Mouse (Mus musculus) kidney, adult 2 months (tissue): ENCODE measurements around the gene Trip4. TPM values are rescaled to one million over a fixed set of nuclear protein-coding genes. Genes with fewer than 3 reads are reported as not detected.

ENCODE experiments used
- DNase-seq: peaks from one replicate; pipeline ENCODE4 v3.0.0; 2021
- H3K27ac ChIP-seq: fragments of 200-500 bp; 2 replicates; pipeline ENCODE4 v1.5.1; 2012; ENCODE audit warnings: low read depth, low read length, control low read depth, inconsistent platforms; ENCODE audit not compliant: insufficient read depth
- H3K27me3 ChIP-seq: fragments of 200-500 bp; replicated peaks from 2 replicates; pipeline ENCODE4 v1.6.1; 2012; ENCODE audit warnings: mild to moderate bottlenecking, moderate library complexity, low read length, inconsistent platforms; ENCODE audit not compliant: control insufficient read depth, insufficient read depth
- H3K36me3 ChIP-seq: fragments of 200-500 bp; 2 replicates; pipeline ENCODE4 v1.6.1; 2012; ENCODE audit warnings: mild to moderate bottlenecking, moderate library complexity, low read length, inconsistent platforms; ENCODE audit not compliant: control insufficient read depth, insufficient read depth
- H3K4me1 ChIP-seq: fragments of 200-500 bp; 2 replicates; pipeline ENCODE4 v1.6.1; 2011; ENCODE audit warnings: low read length; ENCODE audit not compliant: control insufficient read depth, insufficient read depth
- H3K4me3 ChIP-seq: fragments of 200-500 bp; 2 replicates; pipeline ENCODE4 v1.5.1; 2011; ENCODE audit warnings: mild to moderate bottlenecking, low read depth, low read length, control low read depth; ENCODE audit not compliant: insufficient read depth
- CTCF ChIP-seq: fragments of 200-500 bp; conservative IDR thresholded peaks from 2 replicates; pipeline ENCODE4 v1.5.1; 2011; ENCODE audit warnings: low read depth, mild to moderate bottlenecking, control low read depth, low read length, moderate library complexity, mixed read lengths; ENCODE audit not compliant: insufficient read depth, insufficient read length
- POLR2A ChIP-seq: fragments of 200-500 bp; IDR thresholded peaks from one replicate; pipeline ENCODE4 v1.6.1; 2011; ENCODE audit warnings: low read depth, low read length, control low read depth
- WGBS: fragments of 180-500 bp; shearing (Covaris S2); methylation state at CpG from one replicate; pipeline ENCODE4 v1.1.7; 2018; 5-methylcytosine and 5-hydroxymethylcytosine counted together
- polyA plus RNA-seq: library from polyadenylated mRNA; depleted of rRNA; stranded (reverse); fragments of >200 nt; gene quantifications from 2 replicates; pipeline ENCODE4 v1.2.3, GENCODE M21; 2012

Gene Trip4
- polyA plus RNA-seq, 1 experiment, result 11.9 TPM

GRCm38 (mm10) chr9:65795651-65796050 is 112.9 kb downstream of the Trip4 start:
- Histone ChIP-seq H3K27me3 (no peaks in the 10 kb centered on the region), H3K27ac (no peak overlapping the region), H3K4me1 (0 out of 2 replicates have a peak, but pooled peaks cover 7% of the 10 kb centered on the region), H3K36me3 (no peaks in the 10 kb centered on the region), H3K4me3 (no peak overlapping the region)
- TF ChIP-seq CTCF (no peak), POLR2A (no peak)
- WGBS, result 78% methylated on average over 2 of the region's 2 CpGs
- no peak for DNase-seq

- no peak for TF ChIP-seq CTCF
- no peak for TF ChIP-seq POLR2A
- Histone ChIP-seq H3K4me1 (0 out of 2 replicates have a peak, but pooled peaks cover 9% of the 10 kb centered on the region), H3K4me3 (no peak overlapping the region), H3K27ac (no peak overlapping the region), H3K36me3 (no peaks in the 10 kb centered on the region), H3K27me3 (no peaks in the 10 kb centered on the region)
- 72% methylated on average over 7 of the region's 7 CpGs for WGBS
- DNase-seq, result peak; percentile 36
These were observed 114.3 kb downstream of the Trip4 start for GRCm38 (mm10) chr9:65794313-65794712.

GRCm38 (mm10) chr9:65793506-65793905 is 115.1 kb downstream of the Trip4 start:
- H3K4me1 ChIP-seq, result 0 out of 2 replicates have a peak, but pooled peaks cover 9% of the 10 kb centered on the region
- WGBS, result 67% methylated on average over 3 of the region's 3 CpGs

GRCm38 (mm10) chr9:65793086-65793485 is 115.5 kb downstream of the Trip4 start:
- Histone ChIP-seq H3K27me3 (no peaks in the 10 kb centered on the region), H3K27ac (no peak overlapping the region), H3K4me3 (no peak overlapping the region), H3K4me1 (peaks cover 11% of the 10 kb centered on the region; the same call in 1 of the 2 replicates), H3K36me3 (no peaks in the 10 kb centered on the region)
- TF ChIP-seq CTCF, result no peak
- no peak for TF ChIP-seq POLR2A
- 71% methylated on average over 3 of the region's 3 CpGs for WGBS
- no peak for DNase-seq

More at GRCm38 (mm10) chr9:65793506-65793905, 115.1 kb downstream of the Trip4 start:
- no peak overlapping the region for H3K27ac ChIP-seq
- no peak overlapping the region for H3K4me3 ChIP-seq
- H3K36me3 ChIP-seq, result no peaks in the 10 kb centered on the region
- DNase-seq, result no peak
- no peaks in the 10 kb centered on the region for H3K27me3 ChIP-seq
- TF ChIP-seq POLR2A (no peak), CTCF (no peak)

GRCm38 (mm10) chr9:65791846-65792245 is 116.7 kb downstream of the Trip4 start:
- no peak for TF ChIP-seq CTCF
- DNase-seq, result no peak
- Histone ChIP-seq H3K4me1 (peaks cover 18% of the 10 kb centered on the region), H3K27ac (no peak overlapping the region), H3K4me3 (no peak overlapping the region), H3K36me3 (no peaks in the 10 kb centered on the region), H3K27me3 (no peaks in the 10 kb centered on the region)

- H3K36me3 ChIP-seq, result no peaks in the 10 kb centered on the region
- DNase-seq, result no peak
- peaks cover 23% of the 10 kb centered on the region for H3K4me1 ChIP-seq
- WGBS, result 62% methylated on average over 4 of the region's 4 CpGs
- TF ChIP-seq CTCF (no peak), POLR2A (no peak)
- H3K4me3 ChIP-seq, result no peak overlapping the region
- no peaks in the 10 kb centered on the region for H3K27me3 ChIP-seq
- no peak overlapping the region for H3K27ac ChIP-seq
These were observed 117.5 kb downstream of the Trip4 start for GRCm38 (mm10) chr9:65791106-65791505.

GRCm38 (mm10) chr9:65789788-65790187 is 118.8 kb downstream of the Trip4 start:
- Histone ChIP-seq H3K27me3 (no peaks in the 10 kb centered on the region), H3K4me3 (no peak overlapping the region), H3K27ac (no peak overlapping the region), H3K4me1 (peaks cover 25% of the 10 kb centered on the region), H3K36me3 (no peaks in the 10 kb centered on the region)
- no peak for TF ChIP-seq POLR2A
- no peak for TF ChIP-seq CTCF
- no peak for DNase-seq
- 93% methylated on average over 3 of the region's 3 CpGs for WGBS
